Mouse (Mus musculus): Measurements from ENCODE around the gene Deup1. TPM values are rescaled to one million over a fixed set of nuclear protein-coding genes. Genes with fewer than 3 reads are reported as not detected.
"Not testable (repeated sequence)": the region's sequence is repeated elsewhere in the genome, so short reads cannot be mapped to it uniquely, and the experiment has no call there.

The Deup1 gene
- polyA plus RNA-seq, 1 experiment from 2014 or later = 0.23 TPM

- H3K4me3 ChIP-seq = no peak overlapping the region
- no peak for DNase-seq (ENCODE audit: low spot score)
- H3K36me3 ChIP-seq = no peaks in the 10 kb centered on the region
- no peak overlapping the region for H3K27ac ChIP-seq
- WGBS = 89% methylated on average over 5 of the region's 5 CpGs
- H3K9me3 ChIP-seq = no peaks in the 10 kb centered on the region
- H3K4me1 ChIP-seq = no peaks in the 10 kb centered on the region
- no peaks in the 10 kb centered on the region for H3K27me3 ChIP-seq (ENCODE audit: insufficient read depth, poor library complexity, severe bottlenecking)
Observed at GRCm38 (mm10) chr9:15582026-15582425, 45.7 kb downstream of the Deup1 start.

GRCm38 (mm10) chr9:15580176-15580575 lies 47.6 kb downstream of the Deup1 start:
- Histone ChIP-seq H3K27me3 (ENCODE audit: insufficient read depth, poor library complexity, severe bottlenecking) (no peaks in the 10 kb centered on the region), H3K27ac (no peak overlapping the region), H3K36me3 (no peaks in the 10 kb centered on the region), H3K9me3 (no peaks in the 10 kb centered on the region), H3K4me3 (no peak overlapping the region), H3K4me1 (no peaks in the 10 kb centered on the region)
- no peak for DNase-seq (ENCODE audit: low spot score)
- 68% methylated on average over 6 of the region's 6 CpGs for WGBS

GRCm38 (mm10) chr9:15578946-15579345 lies 48.8 kb downstream of the Deup1 start:
- Histone ChIP-seq H3K27ac (no peak overlapping the region), H3K4me1 (no peaks in the 10 kb centered on the region), H3K4me3 (no peak overlapping the region), H3K9me3 (no peaks in the 10 kb centered on the region), H3K36me3 (no peaks in the 10 kb centered on the region), H3K27me3 (ENCODE audit: insufficient read depth, poor library complexity, severe bottlenecking) (no peaks in the 10 kb centered on the region)
- WGBS = 84% methylated on average over 9 of the region's 9 CpGs
- DNase-seq (ENCODE audit: low spot score) = no peak

- Histone ChIP-seq H3K4me1 (no peaks in the 10 kb centered on the region), H3K4me3 (no peak overlapping the region), H3K27ac (no peak overlapping the region), H3K9me3 (no peaks in the 10 kb centered on the region), H3K27me3 (ENCODE audit: insufficient read depth, poor library complexity, severe bottlenecking) (no peaks in the 10 kb centered on the region), H3K36me3 (no peaks in the 10 kb centered on the region)
- WGBS = 53% methylated on average over 1 of the region's 1 CpGs
- DNase-seq (ENCODE audit: low spot score) = no peak
Observed at GRCm38 (mm10) chr9:15578427-15578826, 49.3 kb downstream of the Deup1 start.

GRCm38 (mm10) chr9:15574750-15575454 lies 52.8 kb downstream of the Deup1 start:
- WGBS = 85% methylated on average over 13 of the region's 13 CpGs
- DNase-seq (ENCODE audit: low spot score) = no peak
- H3K4me1 ChIP-seq = no peaks in the 10 kb centered on the region
- no peak overlapping the region for H3K4me3 ChIP-seq
- no peaks in the 10 kb centered on the region for H3K9me3 ChIP-seq
- H3K36me3 ChIP-seq = no peaks in the 10 kb centered on the region
- H3K27me3 ChIP-seq (ENCODE audit: insufficient read depth, poor library complexity, severe bottlenecking) = no peaks in the 10 kb centered on the region
- H3K27ac ChIP-seq = no peak overlapping the region

GRCm38 (mm10) chr9:15562353-15562752 lies 65.4 kb downstream of the Deup1 start:
- Histone ChIP-seq H3K9me3 (no peaks in the 10 kb centered on the region), H3K36me3 (no peaks in the 10 kb centered on the region), H3K27me3 (ENCODE audit: insufficient read depth, poor library complexity, severe bottlenecking) (no peaks in the 10 kb centered on the region), H3K4me3 (no peak overlapping the region), H3K4me1 (no peaks in the 10 kb centered on the region), H3K27ac (no peak overlapping the region)
- DNase-seq (ENCODE audit: low spot score) = no peak
- 78% methylated on average over 7 of the region's 7 CpGs for WGBS

GRCm38 (mm10) chr9:15560451-15560850 lies 67.3 kb downstream of the Deup1 start:
- H3K27ac ChIP-seq = no peak overlapping the region
- WGBS = 73% methylated on average over 3 of the region's 3 CpGs

GRCm38 (mm10) chr9:15553322-15553721 lies 74.4 kb downstream of the Deup1 start:
- WGBS = 85% methylated on average over 8 of the region's 8 CpGs

More at GRCm38 (mm10) chr9:15560451-15560850, 67.3 kb downstream of the Deup1 start:
- Histone ChIP-seq H3K4me1 (no peaks in the 10 kb centered on the region), H3K27me3 (ENCODE audit: insufficient read depth, poor library complexity, severe bottlenecking) (no peaks in the 10 kb centered on the region), H3K9me3 (no peaks in the 10 kb centered on the region), H3K36me3 (no peaks in the 10 kb centered on the region), H3K4me3 (no peak overlapping the region)
- DNase-seq (ENCODE audit: low spot score) = no peak

GRCm38 (mm10) chr9:15551933-15552851 lies 75.5 kb downstream of the Deup1 start:
- no peak for DNase-seq (ENCODE audit: low spot score)
- 0 out of 2 replicates have a peak, but pooled peaks cover 2% of the 10 kb centered on the region for H3K4me1 ChIP-seq
- H3K36me3 ChIP-seq = no peaks in the 10 kb centered on the region
- no peak overlapping the region for H3K4me3 ChIP-seq
- H3K9me3 ChIP-seq = no peaks in the 10 kb centered on the region
- H3K27me3 ChIP-seq (ENCODE audit: insufficient read depth, poor library complexity, severe bottlenecking) = no peaks in the 10 kb centered on the region
- WGBS = 85% methylated on average over 15 of the region's 15 CpGs
- H3K27ac ChIP-seq = no peak overlapping the region

More at GRCm38 (mm10) chr9:15553322-15553721, 74.4 kb downstream of the Deup1 start:
- Histone ChIP-seq H3K4me1 (0 out of 2 replicates have a peak, but pooled peaks cover 2% of the 10 kb centered on the region), H3K27me3 (ENCODE audit: insufficient read depth, poor library complexity, severe bottlenecking) (no peaks in the 10 kb centered on the region), H3K36me3 (no peaks in the 10 kb centered on the region), H3K4me3 (no peak overlapping the region), H3K27ac (no peak overlapping the region), H3K9me3 (no peaks in the 10 kb centered on the region)
- DNase-seq (ENCODE audit: low spot score) = no peak

GRCm38 (mm10) chr9:15551073-15551472 lies 76.7 kb downstream of the Deup1 start:
- H3K27me3 ChIP-seq (ENCODE audit: insufficient read depth, poor library complexity, severe bottlenecking); H3K4me1 ChIP-seq; H3K36me3 ChIP-seq; H3K9me3 ChIP-seq; H3K4me3 ChIP-seq; H3K27ac ChIP-seq; DNase-seq (ENCODE audit: low spot score): not testable (repeated sequence)
- WGBS = 87% methylated on average over 6 of the region's 6 CpGs

- Histone ChIP-seq H3K27me3 (ENCODE audit: insufficient read depth, poor library complexity, severe bottlenecking) (no peaks in the 10 kb centered on the region), H3K4me1 (0 out of 2 replicates have a peak, but pooled peaks cover 2% of the 10 kb centered on the region), H3K9me3 (no peaks in the 10 kb centered on the region), H3K27ac (no peak overlapping the region), H3K4me3 (no peak overlapping the region), H3K36me3 (no peaks in the 10 kb centered on the region)
- WGBS = 84% methylated on average over 4 of the region's 4 CpGs
- no peak for DNase-seq (ENCODE audit: low spot score)
Observed at GRCm38 (mm10) chr9:15550461-15550961, 77.2 kb downstream of the Deup1 start.

GRCm38 (mm10) chr9:15541735-15542354 lies 85.9 kb downstream of the Deup1 start:
- no peak overlapping the region for H3K27ac ChIP-seq
- WGBS = 52% methylated on average over 5 of the region's 5 CpGs
- H3K9me3 ChIP-seq = no peaks in the 10 kb centered on the region
- no peak overlapping the region for H3K4me3 ChIP-seq
- peaks cover 17% of the 10 kb centered on the region for H3K4me1 ChIP-seq
- no peaks in the 10 kb centered on the region for H3K27me3 ChIP-seq (ENCODE audit: insufficient read depth, poor library complexity, severe bottlenecking)
- no peak for DNase-seq (ENCODE audit: low spot score)
- H3K36me3 ChIP-seq = peaks cover 15% of the 10 kb centered on the region
